Mouse (Mus musculus): ENCODE results near the gene Gm49354.
"Not testable (repeated sequence)": the region's sequence is repeated elsewhere in the genome, so short reads cannot be mapped to it uniquely, and the experiment has no call there.

Gene Gm49354

GRCm38 (mm10) chr13:59711984-59712383, 70.1 kb downstream of the Gm49354 start, which contains the start of gene Spata31d1b:
Spata31d1b (plus strand) TSS chr13:59712284.
- DNase-seq (ENCODE audit: low read depth, low spot score) = not testable (repeated sequence)

- DNase-seq (ENCODE audit: low read depth, low spot score) = no peak
Measured at GRCm38 (mm10) chr13:59710230-59710629, 71.8 kb downstream of the Gm49354 start, which contains the start of gene Spata31d1a. Spata31d1a (minus strand) TSS chr13:59710330.
